Mouse (Mus musculus): ENCODE data around the gene Rdh16.

- TF ChIP-seq CTCF (IDR thresholded peaks at IDR 0.05; ENCODE audit: extremely low read depth, insufficient read depth, insufficient read length, insufficient replicate concordance) = no peak
- TF ChIP-seq POLR2A (IDR thresholded peaks at IDR 0.05; ENCODE audit: low read depth, low read length) = no peak
These were observed 14.9 kb downstream of the Rdh16 start for GRCm38 (mm10) chr10:127815888-127816287.
